Mouse (Mus musculus) limb, embryonic 11.5 days (tissue): ENCODE measurements around the gene Kmt2a. TPM values are rescaled to one million over a fixed set of nuclear protein-coding genes. Genes with fewer than 3 reads are reported as not detected.

Source experiments
- ATAC-seq: fragments of 200-750 bp; cut with Nextera tagmentation; 2 replicates; pipeline ENCODE4 v1.8.0; 2017; ENCODE audit warnings: low read depth; ENCODE audit not compliant: insufficient number of reproducible peaks, low FRiP score, low TSS enrichment
- DNase-seq: peaks from one replicate; pipeline ENCODE4 v3.0.0-alpha.2; 2015; ENCODE audit warnings: low spot score
- H3K27ac ChIP-seq: fragments of 300-500 bp; sonication (generic); replicated peaks from 2 replicates; pipeline ENCODE4 v1.5.1; 2014; ENCODE audit warnings: low read depth, mild to moderate bottlenecking, low read length
- H3K27me3 ChIP-seq: fragments of 300-500 bp; sonication (generic); 2 replicates; pipeline ENCODE4 v1.6.1; 2014; ENCODE audit warnings: mild to moderate bottlenecking, low read length, mixed read lengths; ENCODE audit not compliant: control insufficient read depth, insufficient read depth
- H3K36me3 ChIP-seq: fragments of 300-500 bp; sonication (generic); 2 replicates; pipeline ENCODE4 v1.6.1; 2014; ENCODE audit warnings: mild to moderate bottlenecking, low read length, moderate library complexity, mixed read lengths; ENCODE audit not compliant: control insufficient read depth, insufficient read depth
- H3K4me1 ChIP-seq: fragments of 300-500 bp; sonication (generic); 2 replicates; pipeline ENCODE4 v1.6.1; 2014; ENCODE audit warnings: low read length, mixed read lengths; ENCODE audit not compliant: control insufficient read depth, insufficient read depth
- H3K4me2 ChIP-seq: fragments of 300-500 bp; sonication (generic); 2 replicates; pipeline ENCODE4 v1.6.1; 2014; ENCODE audit warnings: low read depth, mild to moderate bottlenecking, moderate library complexity; ENCODE audit not compliant: severe bottlenecking
- H3K4me3 ChIP-seq: fragments of 300-500 bp; sonication (generic); 2 replicates; pipeline ENCODE4 v1.5.1; 2014; ENCODE audit warnings: low read depth, low read length
- H3K9ac ChIP-seq: fragments of 300-500 bp; sonication (generic); 2 replicates; pipeline ENCODE4 v1.6.1; 2014; ENCODE audit warnings: mild to moderate bottlenecking, low read length
- H3K9me3 ChIP-seq: fragments of 300-500 bp; sonication (generic); 2 replicates; pipeline ENCODE4 v1.6.1; 2016; ENCODE audit warnings: low read length; ENCODE audit not compliant: control insufficient read depth
- WGBS: fragments of 180-500 bp; shearing (Covaris S2); extraction: QIAGEN DNeasy Blood & Tissue Kit; methylation state at CpG from one replicate; pipeline ENCODE4 v1.1.7; 2014; 5-methylcytosine and 5-hydroxymethylcytosine counted together
- polyA plus RNA-seq: library from polyadenylated mRNA; unstranded; fragments of >200 nt; fragmentation: Nextera tagmentation; extraction: Ambion mirVana; gene quantifications from 2 replicates; pipeline ENCODE4 v1.2.1, GENCODE M21; 2014

Kmt2a gene
- polyA plus RNA-seq, 1 experiment from 2014 or later, result 13.7 TPM

GRCm38 (mm10) chr9:44877686-44878085 lies 3.4 kb downstream of the Kmt2a start:
- H3K4me1 ChIP-seq, result peaks cover 13% of the 10 kb centered on the region
- no peaks in the 10 kb centered on the region for H3K36me3 ChIP-seq
- H3K9ac ChIP-seq, result no peak overlapping the region
- H3K9me3 ChIP-seq, result no peaks in the 10 kb centered on the region
- WGBS, result 91% methylated on average over 7 of the region's 7 CpGs
- H3K27me3 ChIP-seq, result no peaks in the 10 kb centered on the region
- DNase-seq (no peak), ATAC-seq (no peak)
- no peak overlapping the region for H3K4me2 ChIP-seq
- H3K27ac ChIP-seq, result no peak overlapping the region
- H3K4me3 ChIP-seq, result no peak overlapping the region

GRCm38 (mm10) chr9:44875476-44875875 lies 5.6 kb downstream of the Kmt2a start:
- 68% methylated on average over 7 of the region's 7 CpGs for WGBS
- peaks cover 13% of the 10 kb centered on the region for H3K4me1 ChIP-seq
- H3K36me3 ChIP-seq, result no peaks in the 10 kb centered on the region; the same call in 1 of the 2 replicates
- no peak overlapping the region for H3K4me3 ChIP-seq
- no peak for ATAC-seq
- no peak overlapping the region for H3K27ac ChIP-seq
- no peaks in the 10 kb centered on the region for H3K9me3 ChIP-seq
- H3K4me2 ChIP-seq, result no peak overlapping the region
- H3K9ac ChIP-seq, result no peak overlapping the region
- no peak for DNase-seq
- no peaks in the 10 kb centered on the region for H3K27me3 ChIP-seq

GRCm38 (mm10) chr9:44874198-44874597 lies 6.9 kb downstream of the Kmt2a start:
- no peak for DNase-seq
- H3K27me3 ChIP-seq, result no peaks in the 10 kb centered on the region
- no peaks in the 10 kb centered on the region; the same call in 1 of the 2 replicates for H3K36me3 ChIP-seq
- no peak overlapping the region for H3K4me2 ChIP-seq
- peaks cover 7% of the 10 kb centered on the region for H3K4me1 ChIP-seq
- no peaks in the 10 kb centered on the region for H3K9me3 ChIP-seq
- ATAC-seq, result no peak
- no peak overlapping the region for H3K4me3 ChIP-seq
- no peak overlapping the region for H3K9ac ChIP-seq
- no peak overlapping the region for H3K27ac ChIP-seq

GRCm38 (mm10) chr9:44873665-44874064 lies 7.4 kb downstream of the Kmt2a start:
- no peak for DNase-seq
- Histone ChIP-seq H3K4me3 (no peak overlapping the region), H3K27me3 (no peaks in the 10 kb centered on the region), H3K9me3 (no peaks in the 10 kb centered on the region), H3K36me3 (no peaks in the 10 kb centered on the region; the same call in 1 of the 2 replicates), H3K27ac (no peak overlapping the region), H3K4me1 (peaks cover 7% of the 10 kb centered on the region), H3K4me2 (no peak overlapping the region), H3K9ac (no peak overlapping the region)
- ATAC-seq, result no peak
- 59% methylated on average over 5 of the region's 5 CpGs for WGBS

- Histone ChIP-seq H3K4me2 (no peak overlapping the region), H3K4me3 (no peak overlapping the region), H3K36me3 (peaks cover 14% of the 10 kb centered on the region), H3K4me1 (peaks cover 2% of the 10 kb centered on the region; the same call in 1 of the 2 replicates), H3K27me3 (no peaks in the 10 kb centered on the region), H3K9me3 (no peaks in the 10 kb centered on the region), H3K9ac (no peak overlapping the region), H3K27ac (no peak overlapping the region)
- WGBS, result 81% methylated on average over 13 of the region's 13 CpGs
- ATAC-seq (no peak), DNase-seq (no peak)
These were observed 12.6 kb downstream of the Kmt2a start for GRCm38 (mm10) chr9:44868336-44869094.

- no peak for ATAC-seq
- H3K4me1 ChIP-seq, result no peaks in the 10 kb centered on the region
- no peak overlapping the region for H3K4me3 ChIP-seq
- H3K27ac ChIP-seq, result no peak overlapping the region
- no peak overlapping the region for H3K9ac ChIP-seq
- H3K27me3 ChIP-seq, result no peaks in the 10 kb centered on the region
- H3K9me3 ChIP-seq, result no peaks in the 10 kb centered on the region
- WGBS, result 92% methylated on average over 3 of the region's 3 CpGs
- peaks cover 14% of the 10 kb centered on the region for H3K36me3 ChIP-seq
- no peak overlapping the region for H3K4me2 ChIP-seq
- no peak for DNase-seq
These were observed 13.4 kb downstream of the Kmt2a start for GRCm38 (mm10) chr9:44867664-44868063.

- ATAC-seq, result no peak
These were observed 14.4 kb downstream of the Kmt2a start for GRCm38 (mm10) chr9:44866501-44867240.

GRCm38 (mm10) chr9:44861121-44861520 lies 20.0 kb downstream of the Kmt2a start:
- H3K27me3 ChIP-seq, result no peaks in the 10 kb centered on the region
- H3K9me3 ChIP-seq, result no peaks in the 10 kb centered on the region
- no peaks in the 10 kb centered on the region for H3K4me1 ChIP-seq
- ATAC-seq (no peak), DNase-seq (no peak)
- H3K4me2 ChIP-seq, result no peak overlapping the region
- H3K9ac ChIP-seq, result no peak overlapping the region
- H3K27ac ChIP-seq, result no peak overlapping the region
- peaks cover 18% of the 10 kb centered on the region for H3K36me3 ChIP-seq
- no peak overlapping the region for H3K4me3 ChIP-seq

More at GRCm38 (mm10) chr9:44866501-44867240, 14.4 kb downstream of the Kmt2a start:
- Histone ChIP-seq H3K36me3 (peaks cover 18% of the 10 kb centered on the region), H3K27me3 (no peaks in the 10 kb centered on the region), H3K4me2 (no peak overlapping the region), H3K9ac (no peak overlapping the region), H3K4me1 (no peaks in the 10 kb centered on the region), H3K4me3 (no peak overlapping the region), H3K27ac (no peak overlapping the region), H3K9me3 (no peaks in the 10 kb centered on the region)
- WGBS, result 83% methylated on average over 9 of the region's 9 CpGs
- no peak for DNase-seq
